Mouse (Mus musculus) C2C12 (cell line): ENCODE data around the gene Cryba2. TPM values are rescaled to one million over a fixed set of nuclear protein-coding genes. Genes with fewer than 3 reads are reported as not detected.
A peak's percentile ranks its signal among the peaks of the same experiment; 100 is the strongest.

Experiments used
- H3K27me3 ChIP-seq: one replicate; pipeline ENCODE4 v1.6.1; 2011; ENCODE audit not compliant: control insufficient read depth, insufficient read depth, insufficient read length
- H3K36me3 ChIP-seq: one replicate; pipeline ENCODE4 v1.6.1; 2011; ENCODE audit not compliant: control insufficient read depth, insufficient read depth
- H3K4me3 ChIP-seq: one replicate; pipeline ENCODE4 v1.5.1; 2011; ENCODE audit warnings: mild to moderate bottlenecking, control low read depth; ENCODE audit not compliant: poor library complexity, insufficient read depth, severe bottlenecking
- H3K79me2 ChIP-seq: one replicate; pipeline ENCODE4 v1.6.1; 2011; ENCODE audit not compliant: control insufficient read depth, insufficient read depth
- H3K79me3 ChIP-seq: one replicate; pipeline ENCODE4 v1.6.1; 2011; ENCODE audit warnings: low read depth, control low read depth
- H3ac ChIP-seq: one replicate; pipeline ENCODE3; 2011; ENCODE audit warnings: low read depth; ENCODE audit not compliant: control insufficient read depth, insufficient read length
- CEBPB ChIP-seq: IDR thresholded peaks from one replicate; pipeline ENCODE4 v1.6.1; 2011; ENCODE audit warnings: low read depth, mild to moderate bottlenecking, control low read depth, moderate library complexity
- CTCF ChIP-seq: IDR thresholded peaks from one replicate; pipeline ENCODE4 v1.5.1; 2011; ENCODE audit not compliant: control insufficient read depth, insufficient read depth, insufficient read length
- FOSL1 ChIP-seq: IDR thresholded peaks from one replicate; pipeline ENCODE4 v1.8.0; 2011; ENCODE audit warnings: mild to moderate bottlenecking, low read length; ENCODE audit not compliant: poor library complexity, insufficient read depth, severe bottlenecking
- MAX ChIP-seq: IDR thresholded peaks from one replicate; pipeline ENCODE4 v1.6.1; 2011; ENCODE audit warnings: mild to moderate bottlenecking, control low read depth
- MYOD1 ChIP-seq: IDR thresholded peaks from one replicate; pipeline ENCODE4 v1.6.1; 2011; ENCODE audit warnings: low read depth; ENCODE audit not compliant: control insufficient read depth, insufficient read length
- MYOG ChIP-seq: IDR thresholded peaks from one replicate; pipeline ENCODE4 v1.6.1; 2011; ENCODE audit not compliant: control insufficient read depth, insufficient read length; ENCODE audit errors: extremely low read depth
- USF1 ChIP-seq: IDR thresholded peaks from one replicate; pipeline ENCODE4 v1.6.1; 2011; ENCODE audit warnings: low read depth, mild to moderate bottlenecking, control low read depth, moderate library complexity
- polyA plus RNA-seq: library from polyadenylated mRNA; unstranded; fragments of >200 nt; fragmentation: generic; extraction: Trizol; gene quantifications from one replicate; pipeline ENCODE4 v1.2.1, GENCODE M21; 2012; ENCODE audit warnings: missing spikeins

The Cryba2 gene
- polyA plus RNA-seq, 1 experiment, result not detected

DNA sequence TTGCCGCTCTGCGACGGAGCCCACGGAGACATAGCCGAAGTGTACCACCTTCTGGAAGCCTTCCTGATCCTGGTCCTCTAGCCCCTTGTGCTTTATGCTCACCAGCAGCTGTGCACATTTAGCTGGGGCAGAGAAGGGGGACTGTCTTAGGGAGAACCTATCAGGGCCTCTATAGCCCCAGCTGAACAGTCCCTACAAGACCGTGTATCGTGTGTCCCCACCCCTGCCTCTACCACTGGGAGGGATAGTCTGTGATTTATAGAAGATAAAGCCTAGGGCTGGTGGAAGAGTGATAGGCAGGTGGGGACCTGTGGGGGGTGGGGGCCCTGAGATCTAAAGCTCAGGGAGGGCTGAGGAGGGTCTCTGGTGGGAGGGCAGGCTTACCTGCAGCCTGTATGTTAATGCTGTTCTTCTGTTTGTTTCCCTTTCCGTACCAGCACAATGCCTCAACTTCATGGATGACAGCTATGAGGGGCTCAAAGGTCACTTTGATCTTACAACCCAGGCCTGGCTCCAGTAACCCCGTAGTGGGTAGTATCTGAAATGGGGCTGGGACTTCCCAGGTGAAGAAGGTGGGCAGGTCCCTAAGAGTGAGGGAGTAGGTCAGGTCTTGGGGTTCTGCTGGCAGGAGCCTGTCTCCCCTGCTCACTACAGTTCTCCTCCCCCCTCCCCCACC is 34.8 kb upstream of the Cryba2 start:
- Histone ChIP-seq H3K79me2 (no peaks in the 10 kb centered on the region), H3K4me3 (no peak overlapping the region), H3K79me3 (no peaks in the 10 kb centered on the region), H3K36me3 (no peaks in the 10 kb centered on the region), H3K27me3 (peaks cover 50% of the 10 kb centered on the region), H3ac (no peak overlapping the region)
- TF ChIP-seq MYOD1, result no peak
- no peak for TF ChIP-seq CEBPB
- no peak for TF ChIP-seq MYOG
- no peak for TF ChIP-seq USF1
- TF ChIP-seq FOSL1, result no peak
- no peak for TF ChIP-seq MAX
- TF ChIP-seq CTCF, result no peak

DNA sequence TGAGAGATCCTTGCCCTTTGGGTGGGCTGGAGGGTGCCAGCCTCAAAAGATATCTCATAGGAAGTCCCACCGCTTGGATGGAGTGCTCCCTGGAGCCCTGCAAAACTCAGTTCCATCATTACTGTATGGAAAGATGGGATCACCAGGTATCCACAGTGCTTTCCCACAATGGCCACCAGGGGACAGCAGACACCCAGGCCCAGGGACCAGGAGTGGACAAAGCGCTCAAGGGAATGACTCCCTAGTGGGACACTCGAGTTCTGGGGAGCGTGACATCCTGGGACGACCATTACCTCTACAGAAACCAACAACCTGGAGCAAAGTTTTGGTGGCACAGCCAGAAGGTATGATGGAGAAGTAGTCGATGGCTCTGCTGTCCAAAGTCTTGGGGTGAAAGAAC is 33.8 kb upstream of the Cryba2 start:
- Histone ChIP-seq H3K36me3 (no peaks in the 10 kb centered on the region), H3K27me3 (peaks cover 60% of the 10 kb centered on the region), H3ac (no peak overlapping the region), H3K79me2 (no peaks in the 10 kb centered on the region), H3K4me3 (no peak overlapping the region), H3K79me3 (no peaks in the 10 kb centered on the region)
- TF ChIP-seq CTCF (peak; percentile 79), MAX (no peak)

DNA sequence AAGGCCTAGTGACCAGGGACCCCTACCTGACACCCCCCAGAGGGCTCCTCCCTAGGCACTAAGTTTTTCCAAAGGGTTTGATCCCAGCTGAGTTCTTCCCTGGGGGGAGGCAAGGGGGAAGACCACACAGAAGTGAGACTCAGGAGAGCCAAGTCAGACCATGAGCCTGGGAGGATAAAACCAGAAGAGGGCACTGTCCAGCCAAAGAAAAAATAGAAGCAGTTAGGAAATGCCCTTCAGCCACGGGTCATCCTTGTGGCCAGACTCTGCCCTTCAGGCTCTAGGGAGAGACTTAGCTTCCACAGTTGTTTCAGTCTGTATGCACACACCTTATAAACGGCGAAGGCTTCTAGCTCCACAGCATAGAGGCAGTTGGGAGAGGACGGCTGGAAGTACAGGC is 31.5 kb upstream of the Cryba2 start:
- no peak overlapping the region for H3K4me3 ChIP-seq
- no peaks in the 10 kb centered on the region for H3K79me2 ChIP-seq
- H3K27me3 ChIP-seq, result peaks cover 58% of the 10 kb centered on the region
- no peak overlapping the region for H3ac ChIP-seq
- no peaks in the 10 kb centered on the region for H3K79me3 ChIP-seq
- TF ChIP-seq CEBPB, result no peak
- TF ChIP-seq MYOD1, result no peak
- no peak for TF ChIP-seq FOSL1
- TF ChIP-seq CTCF, result no peak
- TF ChIP-seq MYOG, result no peak
- no peak for TF ChIP-seq MAX
- no peak for TF ChIP-seq USF1
- H3K36me3 ChIP-seq, result no peaks in the 10 kb centered on the region

DNA sequence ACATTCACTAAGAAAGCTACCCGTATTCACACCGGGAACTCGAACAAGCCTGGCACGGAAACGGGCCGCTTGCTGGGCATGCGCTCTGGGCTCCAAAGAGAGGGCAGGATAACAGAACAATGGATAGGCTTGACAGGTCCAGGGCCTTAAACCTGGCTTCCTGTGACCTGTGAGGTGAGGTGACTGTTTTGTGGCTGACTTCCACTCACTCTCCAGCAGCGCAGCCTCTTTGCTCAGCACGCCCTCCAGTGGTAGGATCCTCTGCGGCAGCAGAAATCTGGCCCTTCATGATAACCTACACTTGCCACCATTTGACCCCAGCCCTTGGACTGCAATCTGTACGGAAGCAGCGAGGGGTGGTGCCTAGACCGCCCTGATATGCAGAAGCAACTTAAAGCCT is 22.8 kb upstream of the Cryba2 start:
- Histone ChIP-seq H3ac (no peak overlapping the region), H3K36me3 (no peaks in the 10 kb centered on the region), H3K27me3 (peaks cover 42% of the 10 kb centered on the region), H3K79me3 (no peaks in the 10 kb centered on the region), H3K4me3 (no peak overlapping the region), H3K79me2 (no peaks in the 10 kb centered on the region)
- TF ChIP-seq CTCF, result peak; percentile 2
- no peak for TF ChIP-seq CEBPB

GRCm38 (mm10) chr1:74902191-74902590 is 9.2 kb upstream of the Cryba2 start:
- Histone ChIP-seq H3K36me3 (no peaks in the 10 kb centered on the region), H3K79me3 (no peaks in the 10 kb centered on the region), H3K79me2 (no peaks in the 10 kb centered on the region), H3ac (no peak overlapping the region), H3K4me3 (no peak overlapping the region), H3K27me3 (peaks cover 82% of the 10 kb centered on the region)
- TF ChIP-seq MAX (no peak), MYOG (no peak), USF1 (no peak), CEBPB (no peak), CTCF (no peak), MYOD1 (no peak), FOSL1 (no peak)

DNA sequence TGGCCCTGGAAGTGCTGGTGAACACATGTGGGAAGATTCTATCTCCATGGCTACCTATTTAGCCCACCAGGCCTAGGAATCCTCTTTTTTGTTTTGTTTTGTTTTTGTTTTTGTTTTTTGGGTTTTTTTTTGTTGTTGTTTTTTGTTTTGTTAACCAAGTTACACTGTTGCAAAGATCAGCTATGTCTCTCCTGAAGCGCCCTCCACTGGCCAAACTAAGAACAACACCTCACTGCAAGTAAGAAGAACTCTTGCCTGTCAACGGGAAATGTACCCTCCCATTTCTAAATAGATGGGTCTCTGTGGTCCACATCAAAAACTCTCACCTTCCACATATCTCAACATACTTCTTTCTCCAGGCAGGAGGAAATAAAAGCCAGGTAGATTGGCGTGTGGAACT is 8.7 kb upstream of the Cryba2 start:
- H3K27me3 ChIP-seq, result peaks cover 84% of the 10 kb centered on the region
- no peak for TF ChIP-seq MAX
- H3K36me3 ChIP-seq, result no peaks in the 10 kb centered on the region
- H3K79me3 ChIP-seq, result no peaks in the 10 kb centered on the region
- no peak overlapping the region for H3ac ChIP-seq
- no peaks in the 10 kb centered on the region for H3K79me2 ChIP-seq
- no peak overlapping the region for H3K4me3 ChIP-seq
